Mouse (Mus musculus) lung, embryonic 16.5 days (tissue): ENCODE results near the gene Uba3. TPM values are rescaled to one million over a fixed set of nuclear protein-coding genes. Genes with fewer than 3 reads are reported as not detected.

Experiments
- ATAC-seq: fragments of 200-750 bp; cut with Nextera tagmentation; 2 replicates; pipeline ENCODE4 v1.8.0; 2017; ENCODE audit warnings: low read depth, mild to moderate bottlenecking, moderate library complexity
- H3K27ac ChIP-seq: fragments of 300-500 bp; sonication (generic); 2 replicates; pipeline ENCODE4 v1.5.1; 2014; ENCODE audit warnings: mild to moderate bottlenecking, control low read depth, low read length
- H3K27me3 ChIP-seq: fragments of 300-500 bp; sonication (generic); 2 replicates; pipeline ENCODE4 v1.6.1; 2014; ENCODE audit warnings: low read depth, low read length, mixed read lengths; ENCODE audit not compliant: control insufficient read depth, insufficient read depth
- H3K36me3 ChIP-seq: fragments of 300-500 bp; sonication (generic); 2 replicates; pipeline ENCODE4 v1.6.1; 2014; ENCODE audit warnings: low read length; ENCODE audit not compliant: control insufficient read depth, insufficient read depth
- H3K4me1 ChIP-seq: fragments of 300-500 bp; sonication (generic); replicated peaks from 2 replicates; pipeline ENCODE4 v1.6.1; 2014; ENCODE audit warnings: low read length, mixed read lengths; ENCODE audit not compliant: control insufficient read depth, insufficient read depth
- H3K4me2 ChIP-seq: fragments of 300-500 bp; sonication (generic); 2 replicates; pipeline ENCODE4 v1.6.1; 2014; ENCODE audit warnings: low read depth, low read length, control low read depth
- H3K4me3 ChIP-seq: fragments of 300-500 bp; sonication (generic); 2 replicates; pipeline ENCODE4 v1.5.1; 2014; ENCODE audit warnings: mild to moderate bottlenecking, low read length, control low read depth
- H3K9ac ChIP-seq: fragments of 300-500 bp; sonication (generic); 2 replicates; pipeline ENCODE4 v1.6.1; 2014; ENCODE audit warnings: low read length, control low read depth
- H3K9me3 ChIP-seq: fragments of 300-500 bp; sonication (generic); 2 replicates; pipeline ENCODE4 v1.6.1; 2016; ENCODE audit warnings: low read length; ENCODE audit not compliant: control insufficient read depth
- WGBS: fragments of 180-500 bp; shearing (Covaris S2); extraction: QIAGEN DNeasy Blood & Tissue Kit; methylation state at CpG from one replicate; pipeline ENCODE4 v1.1.7; 2014; 5-methylcytosine and 5-hydroxymethylcytosine counted together
- polyA plus RNA-seq: library from polyadenylated mRNA; unstranded; fragments of >200 nt; fragmentation: Nextera tagmentation; extraction: Ambion mirVana; gene quantifications from 2 replicates; pipeline ENCODE4 v1.2.1, GENCODE M21; 2015

The Uba3 gene
- polyA plus RNA-seq, 1 experiment from 2014 or later = 76.0 TPM

- Histone ChIP-seq H3K4me2 (no peak overlapping the region), H3K27me3 (no peaks in the 10 kb centered on the region), H3K4me1 (peaks cover 10% of the 10 kb centered on the region), H3K9me3 (no peaks in the 10 kb centered on the region), H3K4me3 (no peak overlapping the region), H3K9ac (no peak overlapping the region), H3K27ac (no peak overlapping the region), H3K36me3 (no peaks in the 10 kb centered on the region)
- no peak for ATAC-seq
- WGBS = 66% methylated on average over 3 of the region's 5 CpGs
Measured at GRCm38 (mm10) chr6:97220672-97221071, 15.2 kb upstream of the Uba3 start.

- 68% methylated on average over 4 of the region's 4 CpGs for WGBS
- ATAC-seq = no peak
- peaks cover 4% of the 10 kb centered on the region; the same call in 1 of the 2 replicates for H3K36me3 ChIP-seq
- peaks cover 13% of the 10 kb centered on the region for H3K4me1 ChIP-seq
- H3K27ac ChIP-seq = no peak overlapping the region
- no peak overlapping the region for H3K4me2 ChIP-seq
- no peaks in the 10 kb centered on the region for H3K9me3 ChIP-seq
- H3K9ac ChIP-seq = no peak overlapping the region
- H3K27me3 ChIP-seq = no peaks in the 10 kb centered on the region
- no peak overlapping the region for H3K4me3 ChIP-seq
Measured at GRCm38 (mm10) chr6:97216154-97216821, 10.8 kb upstream of the Uba3 start.

- H3K27ac ChIP-seq = no peak overlapping the region
- H3K9ac ChIP-seq = peak overlapping the region; percentile 39; the same call in 1 of the 2 replicates
- peak overlapping the region; percentile 72 for H3K4me3 ChIP-seq
- peaks cover 4% of the 10 kb centered on the region; the same call in 1 of the 2 replicates for H3K36me3 ChIP-seq
- H3K9me3 ChIP-seq = no peaks in the 10 kb centered on the region
- H3K4me2 ChIP-seq = peak overlapping the region; percentile 82
- ATAC-seq = no peak
- H3K27me3 ChIP-seq = no peaks in the 10 kb centered on the region
- H3K4me1 ChIP-seq = peaks cover 15% of the 10 kb centered on the region
- WGBS = 54% methylated on average over 12 of the region's 12 CpGs
Measured at GRCm38 (mm10) chr6:97211981-97212380, 6.5 kb upstream of the Uba3 start.

GRCm38 (mm10) chr6:97210962-97211601 lies 5.6 kb upstream of the Uba3 start:
- H3K4me1 ChIP-seq = peaks cover 15% of the 10 kb centered on the region
- peak overlapping the region; percentile 77 for H3K9ac ChIP-seq
- 2% methylated on average over 22 of the region's 22 CpGs for WGBS
- peak; percentile 58 for ATAC-seq
- no peaks in the 10 kb centered on the region for H3K9me3 ChIP-seq
- H3K36me3 ChIP-seq = peaks cover 4% of the 10 kb centered on the region; the same call in 1 of the 2 replicates
- peak overlapping the region; percentile 76 for H3K27ac ChIP-seq
- H3K4me2 ChIP-seq = peak overlapping the region; percentile 82
- H3K27me3 ChIP-seq = no peaks in the 10 kb centered on the region
- H3K4me3 ChIP-seq = peak overlapping the region; percentile 72

- WGBS = 7% methylated on average over 32 of the region's 32 CpGs
Measured at GRCm38 (mm10) chr6:97210191-97210961, 4.9 kb upstream of the Uba3 start, which contains the start of gene Arl6ip5. Gene Arl6ip5, plus strand, starts transcription at chr6:97210689.

GRCm38 (mm10) chr6:97209751-97210150 lies 4.3 kb upstream of the Uba3 start:
- Histone ChIP-seq H3K4me1 (peaks cover 15% of the 10 kb centered on the region), H3K27ac (no peak overlapping the region), H3K4me2 (no peak overlapping the region), H3K4me3 (no peak overlapping the region), H3K36me3 (no peaks in the 10 kb centered on the region), H3K9ac (no peak overlapping the region), H3K9me3 (no peaks in the 10 kb centered on the region), H3K27me3 (no peaks in the 10 kb centered on the region)
- 89% methylated on average over 4 of the region's 4 CpGs for WGBS
- no peak for ATAC-seq

More at GRCm38 (mm10) chr6:97210191-97210961, 4.9 kb upstream of the Uba3 start, which contains the start of gene Arl6ip5:
- H3K36me3 ChIP-seq = peaks cover 4% of the 10 kb centered on the region; the same call in 1 of the 2 replicates
- H3K9me3 ChIP-seq = no peaks in the 10 kb centered on the region
- H3K4me3 ChIP-seq = peak within 1 kb of the TSS; percentile 72
- peak within 1 kb of the TSS; percentile 77 for H3K9ac ChIP-seq
- H3K27ac ChIP-seq = peak within 1 kb of the TSS; percentile 76
- ATAC-seq = peak; percentile 78
- H3K4me2 ChIP-seq = peak within 1 kb of the TSS; percentile 82
- H3K27me3 ChIP-seq = no peaks in the 10 kb centered on the region
- H3K4me1 ChIP-seq = peaks cover 15% of the 10 kb centered on the region

GRCm38 (mm10) chr6:97209201-97209600 lies 3.8 kb upstream of the Uba3 start:
- Histone ChIP-seq H3K4me1 (peaks cover 21% of the 10 kb centered on the region), H3K4me2 (no peak overlapping the region), H3K27me3 (no peaks in the 10 kb centered on the region), H3K4me3 (no peak overlapping the region), H3K27ac (no peak overlapping the region), H3K9ac (no peak overlapping the region), H3K36me3 (no peaks in the 10 kb centered on the region), H3K9me3 (no peaks in the 10 kb centered on the region)
- WGBS = 46% methylated on average over 3 of the region's 3 CpGs
- ATAC-seq = no peak

GRCm38 (mm10) chr6:97208406-97208805 lies 3.0 kb upstream of the Uba3 start:
- WGBS = 38% methylated on average over 3 of the region's 3 CpGs
- Histone ChIP-seq H3K4me2 (no peak overlapping the region), H3K9ac (no peak overlapping the region), H3K9me3 (no peaks in the 10 kb centered on the region), H3K27ac (peak overlapping the region; percentile 66), H3K4me1 (peaks cover 24% of the 10 kb centered on the region), H3K27me3 (no peaks in the 10 kb centered on the region), H3K36me3 (no peaks in the 10 kb centered on the region), H3K4me3 (no peak overlapping the region)
- ATAC-seq = no peak

- WGBS = 68% methylated on average over 4 of the region's 4 CpGs
- Histone ChIP-seq H3K36me3 (no peaks in the 10 kb centered on the region), H3K4me1 (peaks cover 24% of the 10 kb centered on the region), H3K4me2 (no peak overlapping the region), H3K4me3 (no peak overlapping the region), H3K9ac (no peak overlapping the region), H3K9me3 (no peaks in the 10 kb centered on the region), H3K27ac (no peak overlapping the region), H3K27me3 (no peaks in the 10 kb centered on the region)
- no peak for ATAC-seq
Measured at GRCm38 (mm10) chr6:97207085-97207484, 1.6 kb upstream of the Uba3 start.
